Mouse (Mus musculus) layer of hippocampus, adult 8-10 months (tissue): ENCODE measurements around the gene Epop. TPM values are rescaled to one million over a fixed set of nuclear protein-coding genes. Genes with fewer than 3 reads are reported as not detected.

Experiments used
- DNase-seq, 2 experiments: peaks; one replicate each; pipeline ENCODE4 v3.0.0; 2022; ENCODE audit warnings: low spot score in 2 of 2
- microRNA-seq, 2 experiments: library from miRNA; unstranded; fragments of <30 nt; microRNA quantifications; one replicate each; pipeline ENCODE4 v1.2.0; 2022
- total RNA-seq, 4 experiments: library from RNA; stranded (reverse); gene quantifications; 2 replicates each; pipeline ENCODE4 v1.2.4; 2022

Epop gene
- total RNA-seq, 4 experiments from 2014 or later = 28.9 to 38.6 (median 33.9) TPM

DNA sequence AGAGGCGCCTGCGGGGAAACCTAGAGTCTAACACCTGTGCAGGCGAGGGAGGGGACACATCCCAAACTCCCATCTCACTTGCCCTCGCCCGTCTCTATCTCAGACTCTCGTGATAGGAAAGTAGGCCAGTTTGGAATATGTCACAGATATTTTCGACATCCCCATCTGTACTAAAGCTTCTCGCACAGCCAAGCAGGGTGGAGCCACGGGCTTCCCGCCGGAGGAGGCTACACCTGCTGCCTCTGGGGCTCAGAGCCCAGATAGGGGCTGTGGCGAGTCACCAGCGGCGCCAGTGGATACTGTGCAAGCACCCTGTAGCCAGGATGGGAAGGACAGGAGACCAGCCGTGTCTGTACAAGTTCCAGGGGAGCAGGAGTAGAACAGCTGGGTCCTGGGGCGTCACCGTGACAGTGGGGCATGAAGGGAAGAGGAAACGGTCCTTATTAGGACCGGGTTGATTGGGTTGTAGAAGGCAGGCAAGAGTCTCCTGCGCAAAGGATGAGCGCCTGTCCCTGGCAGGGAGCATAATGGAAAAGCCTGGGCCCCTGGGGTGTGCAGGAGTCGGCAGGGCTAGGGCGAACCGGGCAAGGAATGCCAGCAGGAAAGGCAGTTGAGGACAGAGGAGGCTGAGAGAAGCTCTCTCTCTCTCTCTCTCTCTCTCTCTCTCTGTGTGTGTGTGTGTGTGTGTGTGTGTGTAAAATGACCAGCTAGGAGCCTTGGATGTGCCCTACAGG, 39.1 kb downstream of the Epop start:
- DNase-seq = no peak

DNA sequence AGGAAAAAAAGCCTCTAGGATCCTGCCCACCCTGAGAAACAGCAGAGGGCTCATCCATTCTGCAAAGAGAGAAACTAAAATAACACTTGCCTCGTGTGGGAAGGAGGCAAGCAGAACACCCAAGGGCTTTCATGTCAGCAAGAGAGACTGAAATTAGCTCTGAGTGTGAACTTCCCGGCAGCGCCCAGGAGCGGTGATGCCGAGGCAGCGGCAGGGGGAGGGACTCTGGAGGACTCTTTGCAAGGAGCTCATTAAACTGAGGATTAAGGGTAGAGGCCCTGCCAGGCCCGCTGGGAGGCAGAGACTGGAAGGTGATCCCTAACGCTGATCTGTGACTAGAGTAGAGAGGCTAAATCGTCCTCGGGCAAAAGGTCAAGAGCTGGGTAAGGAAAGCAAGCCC, 40.3 kb downstream of the Epop start:
- DNase-seq = no peak

DNA sequence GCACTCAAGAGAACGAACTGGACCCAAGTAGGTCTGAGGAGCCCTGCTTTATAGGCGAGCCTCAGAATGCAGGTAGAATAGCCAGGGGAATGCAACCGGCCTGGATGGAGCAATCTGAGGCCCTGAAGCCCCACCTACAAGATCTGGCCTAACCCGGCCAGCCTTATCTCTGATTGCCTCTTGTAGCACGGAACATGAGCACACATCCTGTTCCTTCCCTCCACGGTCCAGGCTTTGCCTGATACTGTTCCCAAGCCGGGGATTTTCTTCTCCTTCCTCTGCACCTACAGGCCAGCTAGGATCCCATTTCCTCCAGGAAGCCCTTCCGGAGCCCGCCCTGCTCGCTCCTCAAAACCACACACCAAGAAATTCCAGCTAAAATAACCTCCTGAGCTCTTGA, 43.6 kb downstream of the Epop start:
- DNase-seq = no peak

DNA sequence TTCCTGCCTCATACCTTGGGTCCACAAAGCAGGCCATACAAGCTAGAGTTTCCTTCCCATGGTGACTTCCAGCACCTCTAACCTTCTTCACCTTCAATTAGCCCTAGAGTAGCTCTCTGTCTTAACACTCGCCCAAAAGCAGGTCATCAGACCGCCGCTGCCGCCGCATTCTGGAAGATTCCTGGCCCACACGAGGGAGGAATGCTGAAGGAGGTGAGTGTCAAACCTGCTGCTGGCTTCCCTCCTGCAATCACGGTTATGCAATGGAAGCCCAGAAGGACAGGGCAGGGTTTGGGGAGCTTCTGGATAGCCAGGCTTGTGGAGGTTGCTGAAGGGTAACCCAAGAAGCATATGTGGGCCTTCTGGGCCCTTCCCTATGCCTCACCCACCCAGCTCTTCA, 45.0 kb downstream of the Epop start:
- DNase-seq = no peak

DNA sequence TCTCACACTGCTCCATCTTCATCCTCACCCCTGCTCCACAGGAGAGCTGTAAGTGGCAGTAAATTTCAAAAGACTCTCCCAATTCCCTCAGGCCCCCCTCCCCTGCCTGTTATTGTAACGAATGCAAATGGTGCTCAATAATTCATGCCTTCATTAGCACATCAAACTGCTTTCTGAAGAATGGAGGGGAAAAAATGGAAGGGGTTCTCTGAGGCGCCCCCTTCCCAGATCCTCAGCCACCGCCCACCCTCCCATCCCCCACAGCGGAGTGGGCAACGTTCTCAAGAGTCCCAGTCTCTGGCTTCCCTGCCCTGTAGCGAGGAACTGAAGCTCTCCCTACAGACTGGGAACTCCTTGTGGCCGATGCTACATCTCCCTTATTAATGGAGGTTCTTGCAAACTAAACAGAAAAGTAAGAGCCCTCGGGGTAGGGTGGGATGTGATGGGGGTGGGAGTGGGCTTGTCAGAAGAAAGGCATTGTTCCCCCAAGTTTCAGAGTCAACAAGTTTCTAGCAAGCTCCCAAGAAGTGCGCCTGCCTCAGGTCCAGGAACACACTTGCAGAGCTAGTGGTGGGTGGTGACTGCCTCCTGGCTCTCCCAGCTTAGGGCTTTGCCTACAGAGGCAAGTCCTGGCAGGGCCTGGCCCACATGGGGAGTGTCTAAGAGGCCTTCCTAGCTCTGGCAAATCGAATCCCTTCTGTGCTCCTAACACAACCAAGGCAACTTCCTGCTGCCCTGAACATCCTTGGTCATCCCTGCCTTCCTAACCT, 50.2 kb downstream of the Epop start:
- DNase-seq = no peak

DNA sequence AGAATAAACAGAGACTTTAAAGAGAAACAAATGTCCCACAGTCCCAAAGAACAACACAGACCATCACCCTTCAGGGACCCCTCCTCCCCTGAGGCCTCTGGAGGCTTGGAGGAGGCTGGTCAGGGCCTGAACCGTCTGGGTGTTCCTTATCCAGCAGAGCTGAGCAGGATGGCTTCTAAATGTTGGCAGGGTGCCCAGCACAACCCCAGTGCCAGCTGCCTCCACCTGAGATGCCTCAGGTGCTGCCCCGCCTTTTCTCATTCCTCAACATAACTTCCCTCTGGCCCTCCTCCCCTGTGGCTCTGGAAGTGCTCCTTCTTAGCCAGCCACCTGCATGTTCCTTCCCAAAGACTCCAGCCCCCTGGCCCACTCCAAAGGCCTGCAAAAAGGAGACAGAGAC, 51.2 kb downstream of the Epop start:
- no peak for DNase-seq

Small RNAs within 50 kb of the gene (microRNA-seq; reads per million reads assigned to microRNA genes)
- gene Gm24158 (0 to 1.3 reads per million in 2 experiments), gene Mir6927 (0 to 0.51 reads per million in 2 experiments)

Other genes starting within 250 kb of the Epop start
- gene Arhgap23, start 214.2 kb downstream of the Epop start, total RNA-seq = 10 to 100 TPM; 75.7 to 83.2 (median 78.4) TPM
- gene 4933428G20Rik, start 129.4 kb downstream of the Epop start, total RNA-seq = under 1 TPM in 1 of 4 experiments, not detected in 3; 0.29 TPM
- gene Srcin1, start 53.5 kb downstream of the Epop start, total RNA-seq = 100 to 1,000 TPM; 212 to 220 (median 217) TPM
- gene Mllt6, start 33.7 kb upstream of the Epop start, total RNA-seq = 100 to 1,000 TPM; 110 to 149 (median 126) TPM
- gene Cisd3, start 56.1 kb upstream of the Epop start, total RNA-seq = 10 to 100 TPM; 45.2 to 60.0 (median 56.7) TPM
- 10 to 100 TPM; 23.9 to 35.3 (median 29.0) TPM for gene Pcgf2, start 70.8 kb upstream of the Epop start, total RNA-seq
- gene Psmb3, start 73.7 kb upstream of the Epop start, total RNA-seq = 100 to 1,000 TPM; 121 to 145 (median 133) TPM
- 100 to 1,000 TPM in 3 of 4 experiments, 10 to 100 TPM in 1; 97.5 to 127 (median 109) TPM for gene Pip4k2b, start 115.0 kb upstream of the Epop start, total RNA-seq
- 10 to 100 TPM; 18.6 to 22.2 (median 20.6) TPM for gene Cwc25, start 136.9 kb upstream of the Epop start, total RNA-seq
- gene 1700001P01Rik, start 146.2 kb upstream of the Epop start, total RNA-seq = 1 to 10 TPM in 1 of 4 experiments, under 1 TPM in 2, not detected in 1; 0.93 to 1.4 (median 0.98) TPM
- 100 to 1,000 TPM; 304 to 481 (median 389) TPM for gene Rpl23, start 152.7 kb upstream of the Epop start, total RNA-seq
- 100 to 1,000 TPM; 102 to 109 (median 104) TPM for gene Lasp1, start 169.3 kb upstream of the Epop start, total RNA-seq
- 10 to 100 TPM; 58.6 to 70.2 (median 68.1) TPM for gene B230217C12Rik, start 211.1 kb upstream of the Epop start, total RNA-seq